Mouse (Mus musculus): ENCODE data around the gene Tardbp.
A peak's percentile ranks its signal among the peaks of the same experiment; 100 is the strongest.

Gene Tardbp

GRCm38 (mm10) chr4:148639455-148639854 lies 12.6 kb upstream of the Tardbp start:
- DNase-seq (ENCODE audit: low spot score in 2 of 2): no peak

- DNase-seq (ENCODE audit: low spot score in 2 of 2): no peak
Observed at GRCm38 (mm10) chr4:148638302-148638701, 11.5 kb upstream of the Tardbp start.

GRCm38 (mm10) chr4:148635309-148635708 lies 8.5 kb upstream of the Tardbp start:
- DNase-seq (ENCODE audit: low spot score in 2 of 2): no peak

- DNase-seq (ENCODE audit: low spot score in 2 of 2): no peak
Observed at GRCm38 (mm10) chr4:148633395-148634061, 6.7 kb upstream of the Tardbp start.

- DNase-seq (ENCODE audit: low spot score in 2 of 2): no peak
Observed at GRCm38 (mm10) chr4:148632013-148632692, 5.3 kb upstream of the Tardbp start.

GRCm38 (mm10) chr4:148627246-148627645 lies 427 bp upstream of the Tardbp start:
- DNase-seq (ENCODE audit: low spot score in 2 of 2): no peak

- no peak for DNase-seq (ENCODE audit: low spot score in 2 of 2)
Observed at GRCm38 (mm10) chr4:148625756-148626622, 830 bp downstream of the Tardbp start.

GRCm38 (mm10) chr4:148625010-148625409 lies 1.8 kb downstream of the Tardbp start:
- DNase-seq (ENCODE audit: low spot score in 2 of 2): no peak

- no peak for DNase-seq (ENCODE audit: low spot score in 2 of 2)
Observed at GRCm38 (mm10) chr4:148623609-148624008, 3.2 kb downstream of the Tardbp start.

GRCm38 (mm10) chr4:148622485-148622884 lies 4.3 kb downstream of the Tardbp start:
- DNase-seq (ENCODE audit: low spot score in 2 of 2): no peak

- DNase-seq (ENCODE audit: low spot score in 2 of 2): no peak
Observed at GRCm38 (mm10) chr4:148620718-148621117, 6.1 kb downstream of the Tardbp start.

- no peak for DNase-seq (ENCODE audit: low spot score in 2 of 2)
Observed at GRCm38 (mm10) chr4:148619805-148620204, 7.0 kb downstream of the Tardbp start.

- DNase-seq (ENCODE audit: low spot score in 2 of 2): no peak
Observed at GRCm38 (mm10) chr4:148613738-148614137, 13.1 kb downstream of the Tardbp start.

- no peak for DNase-seq (ENCODE audit: low spot score in 2 of 2)
Observed at GRCm38 (mm10) chr4:148612557-148612956, 14.3 kb downstream of the Tardbp start.

GRCm38 (mm10) chr4:148610631-148611364 lies 16.0 kb downstream of the Tardbp start:
- DNase-seq (ENCODE audit: low spot score in 2 of 2): no peak

- no peak for DNase-seq (ENCODE audit: low spot score in 2 of 2)
Observed at GRCm38 (mm10) chr4:148609805-148610204, 17.0 kb downstream of the Tardbp start.

GRCm38 (mm10) chr4:148607758-148608157 lies 19.1 kb downstream of the Tardbp start:
- peak; percentile 57 to 70 for DNase-seq (ENCODE audit: low spot score in 2 of 2)

GRCm38 (mm10) chr4:148604541-148605165 lies 22.2 kb downstream of the Tardbp start:
- DNase-seq (ENCODE audit: low spot score in 2 of 2): peak; percentile 44 to 64

GRCm38 (mm10) chr4:148604141-148604540 lies 22.7 kb downstream of the Tardbp start:
- peak; percentile 35 to 41 for DNase-seq (ENCODE audit: low spot score in 2 of 2)

GRCm38 (mm10) chr4:148603376-148604139 lies 23.3 kb downstream of the Tardbp start:
- DNase-seq (ENCODE audit: low spot score in 2 of 2): peak in 1 of 2 experiments; percentile 26

Measured in frontal cortex, postnatal 25 days (tissue).